22 mouse cellular contexts compared by ENCODE assay signal in the genomic region with DNA sequence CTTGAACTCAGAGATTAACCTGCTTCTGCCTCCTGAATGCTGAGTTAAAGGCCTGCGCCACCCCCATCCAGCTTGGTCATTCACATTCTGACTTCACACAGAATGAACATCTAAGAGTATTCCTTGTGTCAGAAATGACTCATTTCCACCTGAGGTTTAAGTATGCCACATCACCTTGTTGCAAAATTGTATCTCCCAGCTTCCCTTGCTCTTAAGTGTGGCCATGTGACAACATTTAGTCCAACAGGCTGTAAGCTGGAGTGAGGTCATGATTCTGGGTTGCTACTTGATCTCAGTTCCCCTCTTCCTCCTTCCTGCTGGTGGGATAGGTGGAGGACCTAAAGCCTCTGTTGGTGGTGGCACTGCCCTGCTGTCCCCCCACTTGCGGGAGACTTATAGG.
DNase-seq lines count a peak whose midpoint lies in the region; ATAC-seq and TF ChIP-seq lines count a peak whose summit lies in the region.
"Had no signal": no experiment of that assay in that cellular context is flagged by ENCODE, and none has a peak within 500 bp of the region (broad histone marks: within the 10 kb centered on the region; RNA-seq: fewer than 3 reads in every experiment).

No protein-coding gene starts in this region.

- H3K4me3 ChIP-seq in heart, adult 2 months = no peak overlapping the region
- H3K4me3 ChIP-seq in lung, embryonic 16.5 days (ENCODE audit: low read length) = no peak overlapping the region
- H3K4me3 ChIP-seq in lung, adult 2 months (replicated peaks; ENCODE audit: extremely low read depth, low read depth, low read length) = no peak overlapping the region
- H3K4me3 ChIP-seq in midbrain, embryonic 11.5 days (ENCODE audit: low read depth, low read length) = no peak overlapping the region
- no peak overlapping the region for H3K4me3 ChIP-seq in midbrain, embryonic 13.5 days (replicated peaks)
- H3K4me3 ChIP-seq: embryonic facial prominence, embryonic 10.5 days; embryonic facial prominence, embryonic 12.5 days; forebrain, embryonic 13.5 days; forebrain, embryonic 15.5 days had no signal

- H3K9ac ChIP-seq in heart, adult 2 months (ENCODE audit: low read depth, low read length) = no peak overlapping the region
- no peak overlapping the region for H3K9ac ChIP-seq in lung, embryonic 16.5 days (ENCODE audit: low read length)
- no peak overlapping the region for H3K9ac ChIP-seq in midbrain, embryonic 11.5 days (ENCODE audit: low read length)
- H3K9ac ChIP-seq in midbrain, embryonic 13.5 days (replicated peaks) = no peak overlapping the region
- H3K9ac ChIP-seq: embryonic facial prominence, embryonic 12.5 days; forebrain, embryonic 13.5 days; forebrain, embryonic 15.5 days had no signal

- no peak for ATAC-seq in lung, embryonic 16.5 days (ENCODE audit: low read depth)
- ATAC-seq in midbrain, embryonic 11.5 days (ENCODE audit: low FRiP score) = no peak
- no peak for ATAC-seq in midbrain, embryonic 13.5 days
- ATAC-seq: activated CD4-positive, CD25-positive, alpha-beta regulatory T cell, adult 4 months; forebrain, embryonic 13.5 days; forebrain, embryonic 15.5 days; Patski had no signal

- no peaks in the 10 kb centered on the region for H3K4me1 ChIP-seq in heart, adult 2 months (ENCODE audit: control insufficient read depth, insufficient read depth, low read length)
- no peaks in the 10 kb centered on the region for H3K4me1 ChIP-seq in lung, embryonic 16.5 days (replicated peaks; ENCODE audit: control insufficient read depth, insufficient read depth, low read length)
- H3K4me1 ChIP-seq in lung, adult 2 months (ENCODE audit: control insufficient read depth, insufficient read depth, low read length) = no peaks in the 10 kb centered on the region
- H3K4me1 ChIP-seq in midbrain, embryonic 11.5 days (ENCODE audit: control insufficient read depth, insufficient read depth, low read length) = no peaks in the 10 kb centered on the region
- no peaks in the 10 kb centered on the region for H3K4me1 ChIP-seq in midbrain, embryonic 13.5 days (replicated peaks)
- H3K4me1 ChIP-seq: embryonic facial prominence, embryonic 10.5 days; embryonic facial prominence, embryonic 12.5 days; forebrain, embryonic 13.5 days; forebrain, embryonic 15.5 days had no signal

- DNase-seq in heart, adult 11 months = peak; percentile 61
- DNase-seq in heart, adult 2 months = no peak
- no peak for DNase-seq in lung, adult 2 months
- peak; percentile 39 for DNase-seq in midbrain, embryonic 11.5 days (ENCODE audit: low spot score, missing footprints)
- no peak for DNase-seq in urinary bladder, postnatal 14 days (ENCODE audit: low spot score)
- DNase-seq: adrenal gland, adult 8-10 months; adrenal gland, postnatal 14 days; adrenal gland, postnatal 36 days; cerebellum, adult 11-12 months; cerebellum, adult 2 months; cerebellum, adult 9-10 months; cerebellum, postnatal 10 days; cerebellum, postnatal 25 days had no signal

- H3K4me2 ChIP-seq in lung, embryonic 16.5 days (ENCODE audit: low read depth, low read length) = no peak overlapping the region
- no peak overlapping the region for H3K4me2 ChIP-seq in midbrain, embryonic 11.5 days
- no peak overlapping the region for H3K4me2 ChIP-seq in midbrain, embryonic 13.5 days (replicated peaks)
- H3K4me2 ChIP-seq: embryonic facial prominence, embryonic 12.5 days; forebrain, embryonic 13.5 days; forebrain, embryonic 15.5 days had no signal

- no peak for TF ChIP-seq CTCF in heart, adult 2 months (IDR thresholded peaks at IDR 0.05)
- TF ChIP-seq CTCF in lung, adult 2 months (IDR thresholded peaks at IDR 0.05; ENCODE audit: insufficient read depth, low read length) = no peak

- no peaks in the 10 kb centered on the region for H3K79me2 ChIP-seq in heart, adult 2 months (replicated peaks; ENCODE audit: control insufficient read depth, insufficient read depth, low read length)

- TF ChIP-seq EP300 in heart, adult 2 months (IDR thresholded peaks at IDR 0.05; ENCODE audit: insufficient read depth, low read depth, low read length) = no peak

- intact Hi-C loops in heart, adult 2 months (cut with DNase I) = no loop called here

- H3K36me3 ChIP-seq in heart, adult 2 months (ENCODE audit: control insufficient read depth, insufficient read depth, low read length) = no peaks in the 10 kb centered on the region
- no peaks in the 10 kb centered on the region for H3K36me3 ChIP-seq in lung, embryonic 16.5 days (ENCODE audit: control insufficient read depth, insufficient read depth, low read length)
- H3K36me3 ChIP-seq in midbrain, embryonic 11.5 days (ENCODE audit: control insufficient read depth, insufficient read depth, low read length) = no peaks in the 10 kb centered on the region
- no peaks in the 10 kb centered on the region for H3K36me3 ChIP-seq in midbrain, embryonic 13.5 days
- H3K36me3 ChIP-seq: embryonic facial prominence, embryonic 10.5 days; embryonic facial prominence, embryonic 12.5 days; forebrain, embryonic 15.5 days; G1E had no signal

- H3K9me3 ChIP-seq in lung, embryonic 16.5 days (ENCODE audit: control insufficient read depth, low read length) = no peaks in the 10 kb centered on the region
- H3K9me3 ChIP-seq in midbrain, embryonic 11.5 days (ENCODE audit: control insufficient read depth, low read length) = no peaks in the 10 kb centered on the region
- H3K9me3 ChIP-seq in midbrain, embryonic 13.5 days = no peaks in the 10 kb centered on the region
- H3K9me3 ChIP-seq: embryonic facial prominence, embryonic 10.5 days; embryonic facial prominence, embryonic 12.5 days; forebrain, embryonic 13.5 days; forebrain, embryonic 15.5 days had no signal

- no peak for TF ChIP-seq POLR2A in heart, adult 2 months (IDR thresholded peaks at IDR 0.05; ENCODE audit: insufficient read depth, low read depth, low read length)
- TF ChIP-seq POLR2A in lung, adult 2 months (IDR thresholded peaks at IDR 0.05; ENCODE audit: borderline replicate concordance, extremely low read depth, low read depth, low read length) = no peak

- no peak overlapping the region for H3K27ac ChIP-seq in heart, adult 2 months
- peak overlapping the region; percentile 52 for H3K27ac ChIP-seq in lung, embryonic 16.5 days (ENCODE audit: low read length)
- H3K27ac ChIP-seq in midbrain, embryonic 11.5 days (ENCODE audit: low read depth, low read length) = no peak overlapping the region
- H3K27ac ChIP-seq in midbrain, embryonic 13.5 days = no peak overlapping the region
- H3K27ac ChIP-seq: embryonic facial prominence, embryonic 10.5 days; embryonic facial prominence, embryonic 12.5 days; forebrain, embryonic 13.5 days; forebrain, embryonic 15.5 days had no signal

- WGBS in heart, adult 2 months = 94% methylated on average over 2 of the region's 2 CpGs
- 96% methylated on average over 2 of the region's 2 CpGs for WGBS in lung, embryonic 16.5 days
- 96% methylated on average over 2 of the region's 2 CpGs for WGBS in lung, adult 2 months
- WGBS in midbrain, embryonic 11.5 days = 94% methylated on average over 2 of the region's 2 CpGs
- WGBS in midbrain, embryonic 13.5 days = 98% methylated on average over 2 of the region's 2 CpGs

- H3K27me3 ChIP-seq in heart, adult 2 months (ENCODE audit: control insufficient read depth, insufficient read depth, low read length) = no peaks in the 10 kb centered on the region
- H3K27me3 ChIP-seq in lung, embryonic 16.5 days (ENCODE audit: control insufficient read depth, insufficient read depth, low read depth, low read length) = no peaks in the 10 kb centered on the region; the same call in 1 of the 2 replicates
- no peaks in the 10 kb centered on the region for H3K27me3 ChIP-seq in midbrain, embryonic 11.5 days (ENCODE audit: control insufficient read depth, insufficient read depth, low read length)
- H3K27me3 ChIP-seq in midbrain, embryonic 13.5 days = no peaks in the 10 kb centered on the region
- H3K27me3 ChIP-seq: embryonic facial prominence, embryonic 12.5 days; forebrain, embryonic 13.5 days; forebrain, embryonic 15.5 days; Patski had no signal

Comparison
In these comparisons a context has a peak if more than half of its experiments do, and no peak if none do; other contexts are left out.
1. DNase-seq: peak in heart, adult 11 months (single experiment) and midbrain, embryonic 11.5 days (single experiment); none in heart, adult 2 months (0 of 2), lung, adult 2 months (single experiment) and urinary bladder, postnatal 14 days (single experiment).